Mouse (Mus musculus) testis, postnatal 14 days (tissue): ENCODE data around the gene Clk2.
"Not testable (repeated sequence)": the region's sequence is repeated elsewhere in the genome, so short reads cannot be mapped to it uniquely, and the experiment has no call there.

Source experiments
- DNase-seq: peaks from one replicate; pipeline ENCODE4 v3.0.0; 2021; ENCODE audit warnings: low spot score

The Clk2 gene

GRCm38 (mm10) chr3:89190436-89190835, 25.8 kb downstream of the Clk2 start:
- DNase-seq: no peak

- DNase-seq: no peak
These were observed 28.8 kb downstream of the Clk2 start for GRCm38 (mm10) chr3:89193351-89193750.

GRCm38 (mm10) chr3:89193853-89194252, 29.3 kb downstream of the Clk2 start:
- no peak for DNase-seq

GRCm38 (mm10) chr3:89195979-89196877, 31.6 kb downstream of the Clk2 start:
- DNase-seq: peak; percentile 89

- DNase-seq: no peak
These were observed 35.2 kb downstream of the Clk2 start for GRCm38 (mm10) chr3:89199839-89200238.

GRCm38 (mm10) chr3:89202253-89203141, 37.9 kb downstream of the Clk2 start, which contains the start of gene Gba:
Gene Gba (plus strand): TSS chr3:89202928.
- DNase-seq: peak; percentile 74

- no peak for DNase-seq
These were observed 38.5 kb downstream of the Clk2 start for GRCm38 (mm10) chr3:89203142-89203514.

GRCm38 (mm10) chr3:89206079-89206478, 41.5 kb downstream of the Clk2 start:
- no peak for DNase-seq

- DNase-seq: no peak
These were observed 42.1 kb downstream of the Clk2 start for GRCm38 (mm10) chr3:89206695-89207094.

GRCm38 (mm10) chr3:89208075-89208657, 43.6 kb downstream of the Clk2 start:
- no peak for DNase-seq

- no peak for DNase-seq
These were observed 44.1 kb downstream of the Clk2 start for GRCm38 (mm10) chr3:89208736-89209135.

- no peak for DNase-seq
These were observed 45.1 kb downstream of the Clk2 start for GRCm38 (mm10) chr3:89209731-89210130.

GRCm38 (mm10) chr3:89210162-89210561, 45.6 kb downstream of the Clk2 start:
- no peak for DNase-seq

GRCm38 (mm10) chr3:89210731-89211130, 46.1 kb downstream of the Clk2 start:
- no peak for DNase-seq

- peak; percentile 95 for DNase-seq
These were observed 49.4 kb downstream of the Clk2 start for GRCm38 (mm10) chr3:89213803-89214530.

- no peak for DNase-seq
These were observed 50.3 kb downstream of the Clk2 start, which contains the start of gene Thbs3 for GRCm38 (mm10) chr3:89214681-89215411. Gene Thbs3 (plus strand): TSS chr3:89215180.

GRCm38 (mm10) chr3:89215853-89216252, 51.3 kb downstream of the Clk2 start:
- DNase-seq: peak; percentile 67

- DNase-seq: not testable (repeated sequence)
These were observed 51.8 kb downstream of the Clk2 start for GRCm38 (mm10) chr3:89216407-89216806.

GRCm38 (mm10) chr3:89218271-89218670, 53.7 kb downstream of the Clk2 start:
- no peak for DNase-seq

GRCm38 (mm10) chr3:89219546-89219945, 55.0 kb downstream of the Clk2 start:
- no peak for DNase-seq

- DNase-seq: no peak
These were observed 56.6 kb downstream of the Clk2 start for GRCm38 (mm10) chr3:89221167-89221566.
